Mouse (Mus musculus): Measurements from ENCODE around the gene Tmem230. TPM values are rescaled to one million over a fixed set of nuclear protein-coding genes. Genes with fewer than 3 reads are reported as not detected.

Gene Tmem230
- polyA plus RNA-seq, 1 experiment = 31.7 TPM

DNA sequence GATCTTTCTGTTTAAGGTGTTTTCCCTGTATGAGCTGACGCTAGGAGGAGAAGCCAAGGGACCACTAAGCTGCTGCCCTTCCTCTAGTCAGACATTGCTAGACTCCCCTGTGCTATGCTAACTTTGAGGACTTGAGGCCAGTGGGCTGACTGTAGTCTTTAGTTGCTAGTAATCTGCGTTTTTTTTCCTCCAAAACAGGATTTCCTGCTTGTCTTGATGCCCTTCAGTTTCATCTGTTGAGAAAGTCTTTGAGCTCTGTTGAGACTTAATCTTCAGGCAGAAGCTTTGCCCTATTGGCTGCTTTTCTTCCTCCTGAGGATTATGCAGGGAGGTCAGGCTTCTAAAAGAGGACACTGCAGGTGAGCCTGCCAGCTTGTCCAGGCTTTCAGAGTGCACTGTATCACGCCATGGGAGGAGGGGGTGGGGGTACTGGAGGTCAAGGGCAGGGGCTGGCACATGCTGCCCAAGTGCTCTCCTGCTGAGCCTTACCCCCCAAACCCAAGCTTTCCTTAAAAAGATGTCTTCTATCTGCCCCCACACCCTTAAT is 31.8 kb upstream of the Tmem230 start:
- no peak for TF ChIP-seq GATA1 (IDR thresholded peaks at IDR 0.05; ENCODE audit: low read length)

DNA sequence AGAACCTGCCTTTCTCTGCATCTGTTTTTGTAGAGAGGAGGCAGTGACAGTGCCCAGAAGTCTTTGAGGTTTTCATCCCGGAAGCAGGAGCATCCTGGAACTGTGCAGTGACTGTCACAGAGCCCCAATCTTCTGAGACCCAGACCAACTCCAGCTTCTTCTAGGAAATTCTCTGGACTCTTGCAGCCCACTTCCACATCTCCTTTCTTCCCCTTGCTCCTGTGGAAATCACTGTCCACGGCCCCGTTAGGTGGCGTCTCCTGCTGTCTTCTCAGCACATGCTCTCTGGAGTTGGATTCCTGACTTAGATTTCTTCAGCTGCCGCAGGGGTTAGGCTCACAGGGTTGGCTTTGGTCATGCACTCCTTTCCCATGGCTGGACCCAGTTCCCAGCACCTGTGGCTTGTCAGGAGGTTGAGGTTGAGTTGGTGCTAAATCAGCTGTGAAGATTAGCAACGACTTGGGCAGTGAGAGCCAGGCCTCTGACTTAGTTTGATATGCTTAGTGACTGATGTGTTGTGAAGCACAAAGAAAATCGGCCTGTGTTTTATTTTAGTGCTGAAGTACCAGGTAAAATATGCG is 30.8 kb upstream of the Tmem230 start:
- no peak for TF ChIP-seq GATA1 (IDR thresholded peaks at IDR 0.05; ENCODE audit: low read length)

DNA sequence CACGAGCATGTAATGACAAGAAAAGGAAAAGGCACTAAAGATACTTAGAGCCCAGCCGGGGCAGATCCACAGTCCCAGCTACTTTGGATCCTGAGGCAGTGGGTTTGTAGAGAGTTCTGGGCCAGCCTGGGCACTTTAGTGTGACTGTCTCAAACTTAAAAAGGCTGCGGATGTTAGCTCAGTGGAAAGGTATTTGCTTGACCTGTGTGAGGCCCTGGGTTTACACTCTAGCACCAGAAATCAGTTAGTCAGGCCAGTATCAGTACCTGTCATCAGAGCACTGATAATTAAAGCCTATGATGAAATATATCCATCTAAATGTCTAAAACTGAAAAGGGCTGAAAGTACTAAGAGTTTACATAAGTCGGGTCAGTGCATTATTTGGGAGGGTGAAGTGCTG is 28.6 kb upstream of the Tmem230 start:
- TF ChIP-seq GATA1 (IDR thresholded peaks at IDR 0.05; ENCODE audit: low read length) = no peak

- TF ChIP-seq GATA1 (IDR thresholded peaks at IDR 0.05; ENCODE audit: low read length) = no peak
Observed at GRCm38 (mm10) chr2:132275527-132275926, 27.9 kb upstream of the Tmem230 start.

DNA sequence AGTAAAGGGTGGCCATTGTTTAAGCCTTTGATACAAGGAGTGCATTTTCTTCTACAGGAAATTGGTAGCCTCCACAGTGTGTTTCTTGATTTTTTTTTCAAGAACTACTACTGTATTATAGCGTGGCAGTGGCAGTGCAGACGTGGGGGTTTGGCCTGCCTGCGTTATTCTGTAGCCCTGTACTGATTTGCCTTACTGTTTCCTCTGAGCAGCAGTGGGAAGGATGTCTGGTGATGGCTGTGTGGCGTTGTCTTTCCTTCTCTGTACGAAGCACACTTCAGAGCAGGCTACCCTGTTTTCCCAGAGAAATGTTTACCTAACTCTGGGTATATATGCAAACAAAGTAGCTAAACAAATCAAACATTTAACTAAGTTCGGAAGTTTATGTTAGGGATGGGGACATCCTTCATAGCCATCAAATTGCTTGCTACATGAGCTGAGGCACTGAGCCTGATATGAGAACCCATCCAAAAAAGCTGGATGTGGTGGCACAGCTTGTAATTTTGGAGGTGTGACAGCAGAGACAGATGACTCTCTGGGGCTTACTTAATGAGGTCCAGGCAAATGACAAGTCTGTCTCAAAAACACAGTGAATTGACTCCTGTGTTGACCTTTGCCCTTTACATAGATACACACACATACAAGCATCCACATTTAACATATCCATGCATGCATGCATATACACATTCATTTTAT is 25.2 kb upstream of the Tmem230 start:
- TF ChIP-seq GATA1 (IDR thresholded peaks at IDR 0.05; ENCODE audit: low read length) = no peak

GRCm38 (mm10) chr2:132270331-132270951 is 22.8 kb upstream of the Tmem230 start:
- no peak for TF ChIP-seq GATA1 (IDR thresholded peaks at IDR 0.05; ENCODE audit: low read length)

- TF ChIP-seq GATA1 (IDR thresholded peaks at IDR 0.05; ENCODE audit: low read length) = no peak
Observed at GRCm38 (mm10) chr2:132269217-132269616, 21.6 kb upstream of the Tmem230 start.

DNA sequence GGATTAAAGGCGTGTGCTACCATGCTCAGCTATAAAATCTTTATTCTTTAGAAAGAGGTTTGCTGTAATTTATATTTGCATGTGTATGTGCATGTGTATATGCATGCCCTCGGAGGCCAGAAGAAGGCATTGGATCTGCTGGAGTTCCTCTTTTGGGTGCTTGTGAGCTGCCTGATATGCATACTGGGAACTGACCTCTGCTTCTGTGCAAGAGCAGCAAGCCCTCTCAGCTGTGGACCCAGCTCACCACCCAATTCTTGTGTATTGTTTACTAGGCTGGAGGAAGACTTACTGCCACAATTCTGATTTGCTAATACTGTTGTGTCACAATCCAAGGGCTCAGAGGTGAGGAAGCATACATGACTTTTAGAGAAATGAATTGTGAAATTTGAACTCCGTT is 18.5 kb upstream of the Tmem230 start:
- TF ChIP-seq GATA1 (IDR thresholded peaks at IDR 0.05; ENCODE audit: low read length) = no peak

- no peak for TF ChIP-seq GATA1 (IDR thresholded peaks at IDR 0.05; ENCODE audit: low read length)
Observed at GRCm38 (mm10) chr2:132265196-132265595, 17.6 kb upstream of the Tmem230 start.

- no peak for TF ChIP-seq GATA1 (IDR thresholded peaks at IDR 0.05; ENCODE audit: low read length)
Observed at GRCm38 (mm10) chr2:132264266-132264710, 16.7 kb upstream of the Tmem230 start.

DNA sequence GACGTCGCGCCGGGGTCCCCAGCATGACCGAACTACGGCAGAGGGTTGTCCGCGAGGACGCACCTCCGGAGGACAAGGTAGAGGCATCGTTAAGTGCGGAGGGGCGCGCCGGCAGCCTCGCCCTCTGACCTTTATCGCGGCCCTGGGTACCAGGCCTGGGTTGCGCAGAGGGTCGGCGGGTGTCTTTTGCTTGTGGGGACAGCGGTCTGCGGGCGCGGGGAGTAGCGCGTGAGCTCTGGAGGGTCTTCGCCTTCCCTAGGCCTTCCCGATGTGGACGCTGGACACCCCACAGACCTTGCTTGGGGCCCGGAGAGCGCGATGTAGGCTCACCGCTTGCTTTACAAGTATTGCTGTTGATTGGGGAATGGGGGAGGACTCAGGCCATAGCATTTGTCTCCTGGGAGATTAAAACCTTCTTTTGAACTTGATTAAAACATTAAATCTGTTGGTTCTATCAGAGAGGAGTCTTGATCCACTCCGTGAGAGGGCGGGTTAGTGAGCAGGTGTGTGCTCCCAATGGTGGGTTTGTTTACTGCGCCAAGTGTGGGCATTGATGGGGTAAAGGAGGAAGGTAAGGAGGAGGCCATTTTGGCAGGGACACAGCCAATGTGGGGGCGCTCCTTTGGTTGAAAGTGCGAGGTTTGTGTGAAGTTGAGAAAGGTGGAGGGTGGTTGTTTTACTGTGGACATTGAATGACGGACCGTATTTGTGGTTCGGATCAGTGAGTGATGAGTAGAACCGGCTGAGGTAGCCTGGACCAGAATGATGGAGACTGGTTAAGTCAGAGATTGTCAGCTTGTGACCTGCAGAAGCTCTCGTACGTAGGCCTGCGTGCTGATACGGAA is 16.0 kb upstream of the Tmem230 start:
- no peak for TF ChIP-seq GATA1 (IDR thresholded peaks at IDR 0.05; ENCODE audit: low read length)

DNA sequence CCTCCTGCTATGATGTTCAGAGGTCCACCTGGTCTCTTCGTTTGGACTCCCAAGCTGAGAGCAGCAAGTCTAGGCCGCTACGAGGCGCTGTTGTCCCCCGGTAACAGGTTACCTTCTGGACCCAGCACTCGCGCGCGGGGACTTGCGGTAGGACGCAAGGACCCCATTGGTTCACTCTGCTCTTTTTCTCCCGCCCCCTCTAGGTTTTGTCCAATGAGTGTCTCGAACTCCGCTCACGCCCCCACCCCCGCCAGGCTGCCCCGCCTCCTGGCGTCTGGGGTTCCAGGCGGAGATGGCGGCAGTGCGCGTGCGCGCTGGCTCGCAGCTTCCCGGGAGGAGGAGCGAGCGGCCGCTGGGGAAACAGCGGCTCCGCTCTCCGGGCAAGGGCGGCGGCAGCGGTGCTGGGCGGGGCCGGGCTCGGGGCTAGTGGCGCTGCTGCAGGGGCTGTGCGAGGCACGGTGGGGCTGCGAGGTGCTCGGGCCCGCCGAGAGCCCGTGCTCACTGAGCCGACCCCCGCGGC is 15.3 kb upstream of the Tmem230 start, which contains the start of gene Cds2:
Gene Cds2, plus strand, starts transcription at position 270 of the 520 bp plus-strand sequence.
- no peak for TF ChIP-seq GATA1 (IDR thresholded peaks at IDR 0.05; ENCODE audit: low read length)

- no peak for TF ChIP-seq GATA1 (IDR thresholded peaks at IDR 0.05; ENCODE audit: low read length)
Observed at GRCm38 (mm10) chr2:132262175-132262574, 14.6 kb upstream of the Tmem230 start.

- TF ChIP-seq GATA1 (IDR thresholded peaks at IDR 0.05; ENCODE audit: low read length) = no peak
Observed at GRCm38 (mm10) chr2:132260601-132261000, 13.0 kb upstream of the Tmem230 start.

DNA sequence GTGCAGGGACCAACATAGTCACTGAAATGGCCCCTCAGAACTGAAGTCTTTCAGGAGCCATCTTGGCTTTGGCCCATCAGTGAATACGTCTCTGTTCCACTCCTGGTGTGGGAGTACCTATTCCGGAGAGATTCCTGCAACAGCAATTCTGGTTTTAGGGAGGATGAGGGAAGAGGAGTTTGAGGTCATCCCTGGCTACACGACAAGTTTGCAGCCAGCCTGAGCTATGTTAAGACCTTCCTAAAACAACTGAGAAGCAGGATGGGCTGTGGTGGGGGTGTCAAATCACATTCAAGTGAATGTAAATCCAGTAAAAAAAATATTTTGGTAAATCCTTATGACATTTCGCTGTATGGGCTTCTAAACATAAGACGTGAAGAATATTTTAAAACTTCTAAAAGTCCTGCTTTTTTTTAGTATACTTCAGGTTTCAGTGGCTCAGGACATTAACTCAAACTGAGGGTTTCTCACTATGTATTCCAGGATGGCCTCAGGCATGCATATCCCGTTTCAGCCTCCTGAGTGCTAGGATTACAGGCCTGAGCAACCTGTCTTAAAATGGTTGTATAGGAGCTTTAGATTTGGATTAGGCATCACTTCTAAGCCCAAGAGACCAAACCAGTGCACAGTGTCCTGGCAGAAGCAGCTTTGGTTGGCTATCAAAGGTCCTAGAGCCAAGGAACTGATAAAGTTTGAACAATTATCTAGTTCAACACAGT is 9.9 kb upstream of the Tmem230 start:
- no peak for TF ChIP-seq GATA1 (IDR thresholded peaks at IDR 0.05; ENCODE audit: low read length)
